ENCODE assay signal across 17 mouse cellular contexts in the genomic region with DNA sequence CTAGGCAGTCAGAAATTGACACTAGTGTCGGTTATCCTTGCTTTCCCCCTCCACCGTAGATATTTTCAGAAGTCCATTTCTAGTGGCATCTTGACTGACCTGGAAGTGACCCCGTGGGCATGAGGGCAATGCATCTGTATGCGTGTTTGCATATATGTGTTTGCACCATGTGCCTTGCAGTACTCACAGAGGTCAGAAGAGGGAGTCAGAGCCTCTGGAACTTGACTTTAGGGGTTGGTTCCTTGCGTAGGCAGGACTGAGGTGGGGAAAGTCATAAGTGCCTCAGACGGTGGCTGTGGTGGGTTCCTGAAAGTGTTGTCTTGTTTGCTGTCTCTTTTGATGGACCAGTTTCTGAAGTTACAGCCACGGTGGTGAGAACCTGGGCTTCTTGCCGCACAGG.
"Had no signal": no experiment of that assay in that cellular context is flagged by ENCODE, and none has a peak within 500 bp of the region (broad histone marks: within the 10 kb centered on the region; RNA-seq: fewer than 3 reads in every experiment).

No protein-coding gene starts in this region.

- H3K9ac ChIP-seq: limb, embryonic 12.5 days; limb, embryonic 15.5 days; liver, embryonic 14.5 days; liver, postnatal 0 days; lung, embryonic 14.5 days had no signal

- DNase-seq: kidney, adult 18-20 months; kidney, postnatal 25 days; left cerebral cortex, postnatal 4 days; liver, postnatal 0 days; lung, embryonic 14.5 days; lung, postnatal 10 days; lung, postnatal 4 days; midbrain, embryonic 14.5 days; right cerebral cortex, postnatal 25 days; spleen, adult 18-20 months; thymus, adult 2 months had no signal

- H3K4me2 ChIP-seq: limb, embryonic 12.5 days; limb, embryonic 15.5 days; liver, embryonic 11.5 days; lung, embryonic 14.5 days; midbrain, embryonic 11.5 days had no signal

- H3K4me1 ChIP-seq: limb, embryonic 12.5 days; limb, embryonic 15.5 days had no signal

- H3K4me3 ChIP-seq: limb, embryonic 12.5 days; limb, embryonic 15.5 days had no signal

- ATAC-seq: liver, postnatal 0 days had no signal

- H3K27me3 ChIP-seq: limb, embryonic 12.5 days; limb, embryonic 15.5 days had no signal

- H3K36me3 ChIP-seq: limb, embryonic 12.5 days; limb, embryonic 15.5 days had no signal

- H3K9me3 ChIP-seq: limb, embryonic 15.5 days had no signal

- H3K27ac ChIP-seq: kidney, postnatal 0 days; limb, embryonic 12.5 days; limb, embryonic 15.5 days; liver, embryonic 14.5 days had no signal
